Mouse (Mus musculus) kidney, adult 8-10 months (tissue): Measurements from ENCODE around the gene Sprr2e.

Experiments used
- DNase-seq, 2 experiments: peaks; one replicate each; pipeline ENCODE4 v3.0.0; 2022

Sprr2e gene

DNA sequence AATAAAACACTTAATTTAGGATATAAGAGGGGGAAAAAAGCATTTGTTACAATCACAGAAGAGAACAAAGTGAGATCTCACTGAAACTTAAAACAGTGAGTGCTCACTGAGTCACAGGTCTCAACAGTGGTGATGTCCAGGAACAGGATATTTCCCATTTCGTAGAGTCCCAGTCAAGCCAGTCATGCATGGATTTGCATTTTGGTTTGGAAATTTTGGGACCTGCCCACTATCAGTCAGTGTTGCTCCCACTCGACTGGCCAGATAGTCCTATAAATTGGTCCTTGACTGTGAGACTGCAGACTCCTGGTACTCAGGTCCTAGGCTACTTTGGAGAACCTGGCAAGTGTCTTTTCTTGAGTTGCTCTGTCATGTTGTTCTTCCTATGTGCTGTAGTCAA, at the start of gene Sprr2e:
Gene Sprr2e, plus strand, starts transcription at position 301 of the 400 bp plus-strand sequence.
- no peak for DNase-seq

DNA sequence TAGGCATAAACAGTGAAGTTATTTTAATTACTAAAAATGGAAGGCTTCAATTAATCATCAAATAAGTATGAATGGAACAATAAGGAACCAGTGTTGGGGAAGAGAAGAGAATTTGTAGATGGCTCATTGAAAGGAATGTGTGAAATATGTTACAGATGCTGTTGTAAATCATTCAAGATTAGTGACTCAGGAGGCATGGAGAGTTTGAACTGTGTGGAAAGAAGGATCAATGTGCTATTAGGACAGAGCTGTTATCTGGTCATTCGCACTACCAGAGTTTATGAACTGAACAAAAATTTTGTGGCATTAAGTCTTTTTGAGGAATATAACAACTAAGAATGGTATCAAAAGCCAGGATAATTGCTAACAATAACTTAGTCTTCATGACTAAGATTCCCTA, 44.5 kb upstream of the Sprr2e start:
- DNase-seq = no peak

GRCm38 (mm10) chr3:92316320-92316719, 35.6 kb upstream of the Sprr2e start, which contains the start of gene Sprr2b:
Gene Sprr2b (plus strand): TSS chr3:92316620.
- no peak for DNase-seq

- no peak for DNase-seq
Observed at GRCm38 (mm10) chr3:92317384-92317783, 34.6 kb upstream of the Sprr2e start.

- DNase-seq = no peak
Observed at GRCm38 (mm10) chr3:92336278-92336677, 15.7 kb upstream of the Sprr2e start.

- DNase-seq = no peak
Observed at GRCm38 (mm10) chr3:92338840-92339239, 13.1 kb upstream of the Sprr2e start, which contains the start of gene Sprr2d. Gene Sprr2d (plus strand): TSS chr3:92339140.

GRCm38 (mm10) chr3:92361619-92362018, 9.7 kb downstream of the Sprr2e start:
- no peak for DNase-seq

- DNase-seq = no peak
Observed at GRCm38 (mm10) chr3:92364887-92365286, 12.9 kb downstream of the Sprr2e start, which contains the start of gene Sprr2f. Gene Sprr2f (plus strand): TSS chr3:92365187.

- DNase-seq = no peak
Observed at GRCm38 (mm10) chr3:92373613-92374012, 21.7 kb downstream of the Sprr2e start.

- DNase-seq = no peak
Observed at GRCm38 (mm10) chr3:92385385-92385784, 33.4 kb downstream of the Sprr2e start, which contains the start of gene Sprr2h. Gene Sprr2h (plus strand): TSS chr3:92385685.

GRCm38 (mm10) chr3:92394301-92394700, 42.4 kb downstream of the Sprr2e start:
- no peak for DNase-seq
